Mouse (Mus musculus): ENCODE measurements around the gene Lrrc8d. TPM values are rescaled to one million over a fixed set of nuclear protein-coding genes. Genes with fewer than 3 reads are reported as not detected.
A peak's percentile ranks its signal among the peaks of the same experiment; 100 is the strongest.
"Not testable (repeated sequence)": the region's sequence is repeated elsewhere in the genome, so short reads cannot be mapped to it uniquely, and the experiment has no call there.

The Lrrc8d gene
- polyA plus RNA-seq, 1 experiment from 2014 or later = 37.5 TPM

GRCm38 (mm10) chr5:105683912-105684350, 15.8 kb upstream of the Lrrc8d start:
- H3K27ac ChIP-seq (ENCODE audit: low read length) = no peak overlapping the region
- WGBS = 37% methylated on average over 4 of the region's 4 CpGs
- no peaks in the 10 kb centered on the region for H3K4me1 ChIP-seq (replicated peaks; ENCODE audit: control insufficient read depth, insufficient read depth, low read length)
- H3K27me3 ChIP-seq (replicated peaks; ENCODE audit: control insufficient read depth, insufficient read depth, low read length) = no peaks in the 10 kb centered on the region
- no peak overlapping the region for H3K9ac ChIP-seq (replicated peaks; ENCODE audit: low read depth, low read length)
- no peak for ATAC-seq
- H3K4me2 ChIP-seq (ENCODE audit: low read length) = no peak overlapping the region
- no peak overlapping the region for H3K4me3 ChIP-seq (replicated peaks; ENCODE audit: low read length)
- H3K36me3 ChIP-seq (ENCODE audit: control insufficient read depth, insufficient read depth) = no peaks in the 10 kb centered on the region
- H3K9me3 ChIP-seq (ENCODE audit: control insufficient read depth, low read length) = no peaks in the 10 kb centered on the region

GRCm38 (mm10) chr5:105684861-105685600, 14.7 kb upstream of the Lrrc8d start:
- Histone ChIP-seq H3K9ac (replicated peaks; ENCODE audit: low read depth, low read length) (no peak overlapping the region), H3K9me3 (ENCODE audit: control insufficient read depth, low read length) (no peaks in the 10 kb centered on the region), H3K27me3 (replicated peaks; ENCODE audit: control insufficient read depth, insufficient read depth, low read length) (no peaks in the 10 kb centered on the region), H3K4me3 (replicated peaks; ENCODE audit: low read length) (no peak overlapping the region), H3K36me3 (ENCODE audit: control insufficient read depth, insufficient read depth) (no peaks in the 10 kb centered on the region), H3K4me2 (ENCODE audit: low read length) (no peak overlapping the region), H3K4me1 (replicated peaks; ENCODE audit: control insufficient read depth, insufficient read depth, low read length) (no peaks in the 10 kb centered on the region), H3K27ac (ENCODE audit: low read length) (no peak overlapping the region)
- peak; percentile 72 for ATAC-seq
- 33% methylated on average over 14 of the region's 14 CpGs for WGBS

- not testable (repeated sequence) for H3K4me2 ChIP-seq (ENCODE audit: low read length); H3K27me3 ChIP-seq (replicated peaks; ENCODE audit: control insufficient read depth, insufficient read depth, low read length); H3K36me3 ChIP-seq (ENCODE audit: control insufficient read depth, insufficient read depth); H3K9me3 ChIP-seq (ENCODE audit: control insufficient read depth, low read length); ATAC-seq; H3K9ac ChIP-seq (replicated peaks; ENCODE audit: low read depth, low read length); H3K27ac ChIP-seq (ENCODE audit: low read length); H3K4me3 ChIP-seq (replicated peaks; ENCODE audit: low read length); H3K4me1 ChIP-seq (replicated peaks; ENCODE audit: control insufficient read depth, insufficient read depth, low read length)
- WGBS = 89% methylated on average over 6 of the region's 7 CpGs
These were observed 13.9 kb upstream of the Lrrc8d start for GRCm38 (mm10) chr5:105685780-105686305.

- no peak for ATAC-seq
- WGBS = 61% methylated on average over 12 of the region's 12 CpGs
- H3K4me3 ChIP-seq (replicated peaks; ENCODE audit: low read length) = no peak overlapping the region
- H3K36me3 ChIP-seq (ENCODE audit: control insufficient read depth, insufficient read depth) = no peaks in the 10 kb centered on the region
- no peak overlapping the region for H3K27ac ChIP-seq (ENCODE audit: low read length)
- H3K27me3 ChIP-seq (replicated peaks; ENCODE audit: control insufficient read depth, insufficient read depth, low read length) = no peaks in the 10 kb centered on the region
- no peaks in the 10 kb centered on the region for H3K9me3 ChIP-seq (ENCODE audit: control insufficient read depth, low read length)
- H3K4me1 ChIP-seq (replicated peaks; ENCODE audit: control insufficient read depth, insufficient read depth, low read length) = no peaks in the 10 kb centered on the region
- no peak overlapping the region for H3K4me2 ChIP-seq (ENCODE audit: low read length)
- no peak overlapping the region for H3K9ac ChIP-seq (replicated peaks; ENCODE audit: low read depth, low read length)
These were observed 13.3 kb upstream of the Lrrc8d start for GRCm38 (mm10) chr5:105686331-105686995.

- H3K4me1 ChIP-seq (replicated peaks; ENCODE audit: control insufficient read depth, insufficient read depth, low read length) = no peaks in the 10 kb centered on the region
- no peak overlapping the region for H3K4me2 ChIP-seq (ENCODE audit: low read length)
- ATAC-seq = no peak
- no peaks in the 10 kb centered on the region for H3K27me3 ChIP-seq (replicated peaks; ENCODE audit: control insufficient read depth, insufficient read depth, low read length)
- H3K27ac ChIP-seq (ENCODE audit: low read length) = no peak overlapping the region
- no peak overlapping the region for H3K9ac ChIP-seq (replicated peaks; ENCODE audit: low read depth, low read length)
- no peaks in the 10 kb centered on the region for H3K9me3 ChIP-seq (ENCODE audit: control insufficient read depth, low read length)
- 66% methylated on average over 10 of the region's 10 CpGs for WGBS
- no peak overlapping the region for H3K4me3 ChIP-seq (replicated peaks; ENCODE audit: low read length)
- no peaks in the 10 kb centered on the region for H3K36me3 ChIP-seq (ENCODE audit: control insufficient read depth, insufficient read depth)
These were observed 9.0 kb upstream of the Lrrc8d start for GRCm38 (mm10) chr5:105690502-105691454.

- ATAC-seq = no peak
- Histone ChIP-seq H3K4me2 (ENCODE audit: low read length) (no peak overlapping the region), H3K9ac (replicated peaks; ENCODE audit: low read depth, low read length) (no peak overlapping the region), H3K36me3 (ENCODE audit: control insufficient read depth, insufficient read depth) (no peaks in the 10 kb centered on the region), H3K4me3 (replicated peaks; ENCODE audit: low read length) (no peak overlapping the region), H3K4me1 (replicated peaks; ENCODE audit: control insufficient read depth, insufficient read depth, low read length) (no peaks in the 10 kb centered on the region), H3K9me3 (ENCODE audit: control insufficient read depth, low read length) (no peaks in the 10 kb centered on the region), H3K27ac (ENCODE audit: low read length) (no peak overlapping the region), H3K27me3 (replicated peaks; ENCODE audit: control insufficient read depth, insufficient read depth, low read length) (no peaks in the 10 kb centered on the region)
- 88% methylated on average over 7 of the region's 7 CpGs for WGBS
These were observed 8.1 kb upstream of the Lrrc8d start for GRCm38 (mm10) chr5:105691645-105692044.

- H3K36me3 ChIP-seq (ENCODE audit: control insufficient read depth, insufficient read depth) = no peaks in the 10 kb centered on the region
- no peak overlapping the region for H3K4me2 ChIP-seq (ENCODE audit: low read length)
- 92% methylated on average over 7 of the region's 7 CpGs for WGBS
- H3K27me3 ChIP-seq (replicated peaks; ENCODE audit: control insufficient read depth, insufficient read depth, low read length) = no peaks in the 10 kb centered on the region
- no peaks in the 10 kb centered on the region for H3K9me3 ChIP-seq (ENCODE audit: control insufficient read depth, low read length)
- no peak overlapping the region for H3K9ac ChIP-seq (replicated peaks; ENCODE audit: low read depth, low read length)
- no peak overlapping the region for H3K4me3 ChIP-seq (replicated peaks; ENCODE audit: low read length)
- H3K27ac ChIP-seq (ENCODE audit: low read length) = no peak overlapping the region
- peaks cover 8% of the 10 kb centered on the region for H3K4me1 ChIP-seq (replicated peaks; ENCODE audit: control insufficient read depth, insufficient read depth, low read length)
- no peak for ATAC-seq
These were observed 5.3 kb upstream of the Lrrc8d start for GRCm38 (mm10) chr5:105694339-105694930.

GRCm38 (mm10) chr5:105696049-105696448, 3.7 kb upstream of the Lrrc8d start:
- Histone ChIP-seq H3K27me3 (replicated peaks; ENCODE audit: control insufficient read depth, insufficient read depth, low read length) (no peaks in the 10 kb centered on the region), H3K36me3 (ENCODE audit: control insufficient read depth, insufficient read depth) (no peaks in the 10 kb centered on the region), H3K9ac (replicated peaks; ENCODE audit: low read depth, low read length) (no peak overlapping the region), H3K4me2 (ENCODE audit: low read length) (no peak overlapping the region), H3K27ac (ENCODE audit: low read length) (no peak overlapping the region), H3K4me3 (replicated peaks; ENCODE audit: low read length) (no peak overlapping the region), H3K4me1 (replicated peaks; ENCODE audit: control insufficient read depth, insufficient read depth, low read length) (peaks cover 11% of the 10 kb centered on the region), H3K9me3 (ENCODE audit: control insufficient read depth, low read length) (no peaks in the 10 kb centered on the region)
- 89% methylated on average over 6 of the region's 6 CpGs for WGBS
- ATAC-seq = no peak

Measured in forebrain, embryonic 16.5 days (tissue).